Mouse (Mus musculus): ENCODE results near the gene Kcnk13. TPM values are rescaled to one million over a fixed set of nuclear protein-coding genes. Genes with fewer than 3 reads are reported as not detected.

Gene Kcnk13
- polyA plus RNA-seq, 1 experiment from 2014 or later = 3.6 TPM

DNA sequence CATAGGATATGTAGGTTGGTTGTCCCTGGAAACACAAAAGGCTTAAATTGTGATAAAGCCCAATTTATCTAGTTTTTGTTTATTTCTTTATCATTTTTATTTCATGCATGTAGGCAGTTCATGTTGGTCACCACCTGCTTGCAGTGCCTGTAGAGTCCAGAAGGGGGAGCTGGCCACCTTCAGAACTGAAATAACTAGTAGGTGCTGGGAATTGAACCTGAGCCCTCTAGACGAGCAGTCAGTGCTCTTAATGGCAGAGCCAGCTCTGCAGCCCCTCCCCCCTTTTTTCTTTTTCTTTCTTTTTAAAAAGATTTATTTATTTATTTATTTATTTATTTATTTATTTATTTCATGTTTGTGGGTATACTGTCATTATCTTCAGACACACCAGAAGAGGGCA is 9.4 kb downstream of the Kcnk13 start:
- Histone ChIP-seq H3K4me3 (ENCODE audit: low read depth, low read length) (no peak overlapping the region), H3K27ac (ENCODE audit: low read depth) (no peak overlapping the region), H3K9me3 (ENCODE audit: low read depth, low read length) (no peaks in the 10 kb centered on the region), H3K4me1 (ENCODE audit: insufficient read depth) (no peaks in the 10 kb centered on the region), H3K27me3 (ENCODE audit: insufficient read depth, low read length) (peaks cover 7% of the 10 kb centered on the region), H3K36me3 (ENCODE audit: insufficient read depth) (no peaks in the 10 kb centered on the region), H3K4me2 (no peak overlapping the region), H3K9ac (no peak overlapping the region)
- peak; percentile 36 for DNase-seq
- 76% methylated on average over 1 of the region's 1 CpGs for WGBS
- TF ChIP-seq CTCF (IDR thresholded peaks at IDR 0.05; ENCODE audit: low read depth) = peak; percentile 38
- ATAC-seq (ENCODE audit: insufficient read depth) = no peak

DNA sequence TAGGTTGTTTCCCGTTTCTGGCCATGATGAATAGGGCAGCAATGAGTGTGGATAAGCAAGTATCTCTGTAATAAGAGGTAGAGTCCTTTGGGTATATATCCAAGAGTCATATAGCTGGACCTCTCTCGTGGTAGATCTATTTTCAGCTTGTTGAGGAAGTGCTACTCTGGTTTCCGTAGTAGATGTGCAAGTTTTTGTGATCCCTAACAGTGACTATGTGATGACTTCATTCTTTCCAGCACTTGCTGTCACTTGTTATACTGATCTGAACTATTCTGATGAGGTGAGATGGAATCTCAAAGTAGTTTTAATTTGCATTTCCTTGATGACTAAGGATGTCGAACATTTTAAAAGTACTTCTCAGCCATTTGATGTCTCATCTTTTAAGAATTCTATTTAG is 15.2 kb downstream of the Kcnk13 start:
- Histone ChIP-seq H3K27me3 (ENCODE audit: insufficient read depth, low read length) (no peaks in the 10 kb centered on the region), H3K4me3 (ENCODE audit: low read depth, low read length) (no peak overlapping the region), H3K27ac (ENCODE audit: low read depth) (no peak overlapping the region), H3K9me3 (ENCODE audit: low read depth, low read length) (no peaks in the 10 kb centered on the region), H3K36me3 (ENCODE audit: insufficient read depth) (no peaks in the 10 kb centered on the region), H3K9ac (no peak overlapping the region), H3K4me2 (no peak overlapping the region), H3K4me1 (ENCODE audit: insufficient read depth) (no peaks in the 10 kb centered on the region)
- WGBS = 71% methylated on average over 4 of the region's 4 CpGs
- DNase-seq (no peak), ATAC-seq (ENCODE audit: insufficient read depth) (no peak)
- no peak for TF ChIP-seq CTCF (IDR thresholded peaks at IDR 0.05; ENCODE audit: low read depth)

DNA sequence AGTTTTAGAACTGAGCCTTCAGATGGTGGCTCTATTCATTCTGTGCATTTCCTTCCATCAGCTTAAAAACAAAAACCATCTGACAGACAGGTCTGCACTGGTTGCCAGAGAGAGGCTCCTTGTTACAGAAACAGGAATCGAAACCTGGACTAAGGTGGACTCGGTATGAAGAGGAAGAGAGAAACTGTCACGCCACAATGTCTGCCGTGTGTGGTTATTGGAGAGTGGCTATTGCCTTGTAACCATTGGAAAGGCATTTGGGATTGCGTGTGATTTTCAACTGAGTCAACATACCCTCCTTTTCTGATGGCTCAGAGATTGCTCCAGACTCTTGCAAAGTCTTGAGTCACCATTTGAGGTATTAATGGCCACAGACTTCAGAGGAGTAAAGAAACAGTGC is 22.5 kb downstream of the Kcnk13 start:
- Histone ChIP-seq H3K4me2 (no peak overlapping the region), H3K27ac (ENCODE audit: low read depth) (no peak overlapping the region), H3K9ac (no peak overlapping the region), H3K9me3 (ENCODE audit: low read depth, low read length) (peaks cover 3% of the 10 kb centered on the region; the same call in 1 of the 2 replicates), H3K27me3 (ENCODE audit: insufficient read depth, low read length) (no peaks in the 10 kb centered on the region), H3K4me3 (ENCODE audit: low read depth, low read length) (no peak overlapping the region), H3K36me3 (ENCODE audit: insufficient read depth) (no peaks in the 10 kb centered on the region), H3K4me1 (ENCODE audit: insufficient read depth) (no peaks in the 10 kb centered on the region)
- WGBS = 88% methylated on average over 5 of the region's 5 CpGs
- no peak for TF ChIP-seq CTCF (IDR thresholded peaks at IDR 0.05; ENCODE audit: low read depth)
- ATAC-seq (ENCODE audit: insufficient read depth) (no peak), DNase-seq (no peak)

DNA sequence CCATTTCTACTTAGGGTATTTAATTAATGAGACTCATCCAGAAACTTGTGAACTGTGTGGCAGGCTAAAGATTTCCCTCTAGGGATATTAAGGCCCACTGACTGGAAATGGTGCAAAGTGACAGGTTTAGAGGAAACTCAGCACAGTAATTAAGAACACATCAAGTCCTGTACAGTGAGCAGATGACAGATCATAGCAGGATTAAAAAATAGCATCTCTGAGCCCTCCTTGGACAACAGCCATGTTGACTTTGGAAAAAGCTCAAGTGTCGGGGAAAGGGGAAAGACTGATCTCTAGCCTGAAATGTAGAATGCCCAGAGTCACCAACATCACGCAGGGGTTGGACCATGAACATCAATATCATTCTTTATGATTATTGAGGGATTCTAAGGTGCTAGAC is 23.8 kb downstream of the Kcnk13 start:
- DNase-seq = peak; percentile 70

DNA sequence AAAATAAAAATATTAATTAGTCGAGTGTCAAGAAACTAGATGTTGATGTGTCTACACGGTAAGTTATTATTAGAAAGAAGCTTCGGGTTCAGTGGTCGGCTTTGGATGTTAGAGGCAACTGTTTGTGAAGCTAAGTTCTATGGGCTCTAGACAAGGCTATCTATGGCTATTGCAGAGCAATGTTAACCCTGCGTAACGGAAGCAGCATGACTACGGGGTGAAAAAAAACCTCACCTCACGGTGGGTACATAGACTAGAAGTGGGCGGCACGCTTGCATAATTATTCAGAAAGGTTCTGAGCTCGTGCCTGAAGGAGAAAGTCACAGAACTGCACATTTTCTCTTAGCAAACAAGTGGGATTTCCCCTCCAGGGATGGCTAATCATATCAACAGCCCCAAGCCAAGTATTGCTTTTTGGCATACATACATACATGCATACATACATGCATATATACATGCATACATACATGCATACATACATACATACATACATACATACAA is 28.1 kb downstream of the Kcnk13 start:
- Histone ChIP-seq H3K4me1 (ENCODE audit: insufficient read depth) (no peaks in the 10 kb centered on the region), H3K27ac (ENCODE audit: low read depth) (no peak overlapping the region), H3K4me3 (ENCODE audit: low read depth, low read length) (no peak overlapping the region), H3K4me2 (no peak overlapping the region), H3K9ac (no peak overlapping the region), H3K9me3 (ENCODE audit: low read depth, low read length) (peaks cover 3% of the 10 kb centered on the region; the same call in 1 of the 2 replicates), H3K27me3 (ENCODE audit: insufficient read depth, low read length) (no peaks in the 10 kb centered on the region), H3K36me3 (ENCODE audit: insufficient read depth) (no peaks in the 10 kb centered on the region)
- DNase-seq (no peak), ATAC-seq (ENCODE audit: insufficient read depth) (no peak)
- no peak for TF ChIP-seq CTCF (IDR thresholded peaks at IDR 0.05; ENCODE audit: low read depth)
- WGBS = 87% methylated on average over 11 of the region's 11 CpGs

More for the DNA sequence above, 23.8 kb downstream of the Kcnk13 start:
- H3K4me1 ChIP-seq (ENCODE audit: insufficient read depth) = no peaks in the 10 kb centered on the region
- no peak overlapping the region for H3K4me2 ChIP-seq
- H3K27ac ChIP-seq (ENCODE audit: low read depth) = no peak overlapping the region
- H3K9ac ChIP-seq = no peak overlapping the region
- no peaks in the 10 kb centered on the region for H3K27me3 ChIP-seq (ENCODE audit: insufficient read depth, low read length)
- no peaks in the 10 kb centered on the region for H3K36me3 ChIP-seq (ENCODE audit: insufficient read depth)
- 45% methylated on average over 2 of the region's 2 CpGs for WGBS
- no peak overlapping the region for H3K4me3 ChIP-seq (ENCODE audit: low read depth, low read length)
- peaks cover 3% of the 10 kb centered on the region; the same call in 1 of the 2 replicates for H3K9me3 ChIP-seq (ENCODE audit: low read depth, low read length)
- ATAC-seq (ENCODE audit: insufficient read depth) = no peak
- no peak for TF ChIP-seq CTCF (IDR thresholded peaks at IDR 0.05; ENCODE audit: low read depth)

DNA sequence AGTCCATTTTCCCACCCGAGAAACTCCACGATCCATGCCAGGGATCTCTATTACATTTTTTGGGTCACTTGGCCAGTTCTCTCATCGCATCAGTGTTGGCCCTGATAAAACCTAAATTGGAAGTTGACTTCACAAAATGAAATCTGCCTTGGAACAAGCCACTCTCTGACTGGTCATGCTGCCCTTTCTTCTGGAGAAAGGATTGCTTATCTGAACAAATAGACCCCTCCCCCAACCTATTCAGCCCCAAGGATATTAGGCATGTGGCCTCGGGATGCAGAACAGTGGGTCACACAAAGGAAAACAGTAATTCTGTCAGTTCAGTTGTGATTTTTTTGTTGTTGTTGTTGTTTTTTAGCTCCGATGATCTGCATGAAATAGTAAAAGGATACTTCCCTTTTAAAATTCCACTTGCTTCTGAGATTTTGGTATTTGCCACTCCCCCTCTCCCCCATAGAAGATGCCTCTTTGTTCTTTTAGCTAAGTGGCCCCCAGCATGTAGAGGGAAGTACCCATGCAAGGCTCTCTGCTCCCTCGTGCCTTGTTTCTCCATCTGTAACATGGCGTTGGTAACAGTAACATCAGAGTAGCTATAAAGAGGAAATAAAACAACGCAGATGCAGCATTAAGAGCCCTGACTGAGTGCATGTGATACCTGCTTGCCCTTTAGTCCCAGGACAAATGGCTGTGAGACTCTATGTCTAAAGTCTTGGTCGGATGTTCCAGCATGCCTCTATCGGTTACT is 29.0 kb downstream of the Kcnk13 start:
- DNase-seq = no peak
- H3K9me3 ChIP-seq (ENCODE audit: low read depth, low read length) = peaks cover 3% of the 10 kb centered on the region; the same call in 1 of the 2 replicates
- WGBS = 78% methylated on average over 10 of the region's 10 CpGs
- ATAC-seq (ENCODE audit: insufficient read depth) = no peak
- H3K27ac ChIP-seq (ENCODE audit: low read depth) = no peak overlapping the region
- H3K4me2 ChIP-seq = no peak overlapping the region
- no peak overlapping the region for H3K9ac ChIP-seq
- H3K27me3 ChIP-seq (ENCODE audit: insufficient read depth, low read length) = no peaks in the 10 kb centered on the region
- H3K36me3 ChIP-seq (ENCODE audit: insufficient read depth) = no peaks in the 10 kb centered on the region
- no peak overlapping the region for H3K4me3 ChIP-seq (ENCODE audit: low read depth, low read length)
- H3K4me1 ChIP-seq (ENCODE audit: insufficient read depth) = no peaks in the 10 kb centered on the region
- no peak for TF ChIP-seq CTCF (IDR thresholded peaks at IDR 0.05; ENCODE audit: low read depth)

DNA sequence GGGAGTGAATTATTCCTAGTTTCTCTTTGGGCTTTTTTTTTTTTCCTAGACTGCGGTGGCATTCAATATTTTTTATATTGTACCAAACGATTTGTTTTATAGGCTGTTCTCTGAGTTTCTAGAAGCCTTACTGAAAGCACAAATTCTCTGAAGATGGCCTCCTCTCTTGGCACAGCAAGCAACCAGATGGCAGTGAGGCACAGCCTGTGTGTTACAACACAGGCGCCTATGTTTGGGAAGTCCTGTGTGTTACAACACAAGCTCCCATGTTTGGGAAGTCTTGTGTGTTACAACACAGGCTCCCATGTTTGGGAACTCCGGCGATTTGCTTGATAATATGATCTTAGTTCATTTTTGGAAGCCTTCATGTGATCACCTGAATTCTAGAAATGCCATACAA is 31.7 kb downstream of the Kcnk13 start:
- no peak for ATAC-seq (ENCODE audit: insufficient read depth)
- Histone ChIP-seq H3K36me3 (ENCODE audit: insufficient read depth) (no peaks in the 10 kb centered on the region), H3K4me3 (ENCODE audit: low read depth, low read length) (no peak overlapping the region), H3K27ac (ENCODE audit: low read depth) (no peak overlapping the region), H3K27me3 (ENCODE audit: insufficient read depth, low read length) (no peaks in the 10 kb centered on the region), H3K9ac (no peak overlapping the region), H3K9me3 (ENCODE audit: low read depth, low read length) (peaks cover 2% of the 10 kb centered on the region; the same call in 1 of the 2 replicates), H3K4me1 (ENCODE audit: insufficient read depth) (no peaks in the 10 kb centered on the region), H3K4me2 (no peak overlapping the region)
- no peak for DNase-seq
- no peak for TF ChIP-seq CTCF (IDR thresholded peaks at IDR 0.05; ENCODE audit: low read depth)
- WGBS = 86% methylated on average over 5 of the region's 5 CpGs

All from lung, embryonic 14.5 days (tissue).